Mouse (Mus musculus): ENCODE data around the gene Ccdc149. TPM values are rescaled to one million over a fixed set of nuclear protein-coding genes. Genes with fewer than 3 reads are reported as not detected.

Gene Ccdc149
- polyA plus RNA-seq, 1 experiment from 2014 or later, result 11.7 TPM

DNA sequence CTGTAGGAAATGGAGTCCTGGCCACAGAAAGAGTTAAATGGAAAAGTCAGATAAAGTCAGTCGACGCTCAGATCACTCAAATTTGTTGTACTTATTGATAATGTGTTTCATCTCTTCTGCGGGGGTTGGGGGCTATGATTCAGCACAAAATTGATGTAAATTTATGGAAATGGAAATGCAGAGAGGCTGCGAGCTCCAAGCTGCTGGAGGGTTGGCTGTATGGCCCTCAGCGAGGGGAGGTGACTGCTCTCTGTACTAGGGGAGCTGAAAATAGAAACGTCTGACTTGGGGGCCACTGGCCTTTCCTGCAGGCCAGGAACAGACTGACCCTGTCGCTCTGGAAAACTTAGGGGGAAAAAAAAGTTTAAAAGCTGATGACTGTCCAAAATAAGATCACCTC, 5.5 kb upstream of the Ccdc149 start:
- Histone ChIP-seq H3K27me3 (no peaks in the 10 kb centered on the region), H3K9ac (replicated peaks) (peak overlapping the region; percentile 52), H3K9me3 (no peaks in the 10 kb centered on the region), H3K27ac (replicated peaks) (peak overlapping the region; percentile 67; the same call in 1 of the 2 replicates), H3K4me1 (peaks cover 18% of the 10 kb centered on the region), H3K36me3 (no peaks in the 10 kb centered on the region), H3K4me2 (replicated peaks) (peak overlapping the region; percentile 77), H3K4me3 (peak overlapping the region; percentile 46)
- 7% methylated on average over 7 of the region's 7 CpGs for WGBS
- ATAC-seq (replicated peaks), result peak; percentile 69

DNA sequence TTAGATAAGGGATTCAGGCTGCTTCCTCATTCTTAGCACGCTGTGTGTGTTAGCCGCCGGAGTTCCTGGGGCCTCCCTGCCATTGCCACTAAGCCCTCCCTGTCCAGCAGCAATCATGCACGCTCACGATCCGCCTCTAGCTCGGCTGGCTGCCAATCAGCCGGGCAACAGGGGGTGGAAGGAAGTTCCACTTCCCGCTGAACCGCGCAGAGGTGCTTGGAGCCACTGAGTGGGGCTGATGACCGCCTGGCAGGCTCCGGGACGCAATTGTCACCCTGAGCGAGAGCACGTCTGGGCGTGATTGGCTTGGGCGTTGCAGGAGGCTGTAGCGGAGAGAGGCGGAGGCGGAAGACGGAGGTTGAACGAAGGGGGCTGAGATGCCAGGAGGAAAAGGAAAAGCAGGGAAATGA, 5.0 kb upstream of the Ccdc149 start:
- Histone ChIP-seq H3K4me1 (peaks cover 22% of the 10 kb centered on the region), H3K4me3 (peak overlapping the region; percentile 46), H3K27ac (replicated peaks) (peak overlapping the region; percentile 67), H3K36me3 (no peaks in the 10 kb centered on the region), H3K9ac (replicated peaks) (peak overlapping the region; percentile 52), H3K27me3 (no peaks in the 10 kb centered on the region), H3K4me2 (replicated peaks) (peak overlapping the region; percentile 77), H3K9me3 (no peaks in the 10 kb centered on the region)
- under 1% methylated on average over 23 of the region's 23 CpGs for WGBS
- peak; percentile 87 for ATAC-seq (replicated peaks)

DNA sequence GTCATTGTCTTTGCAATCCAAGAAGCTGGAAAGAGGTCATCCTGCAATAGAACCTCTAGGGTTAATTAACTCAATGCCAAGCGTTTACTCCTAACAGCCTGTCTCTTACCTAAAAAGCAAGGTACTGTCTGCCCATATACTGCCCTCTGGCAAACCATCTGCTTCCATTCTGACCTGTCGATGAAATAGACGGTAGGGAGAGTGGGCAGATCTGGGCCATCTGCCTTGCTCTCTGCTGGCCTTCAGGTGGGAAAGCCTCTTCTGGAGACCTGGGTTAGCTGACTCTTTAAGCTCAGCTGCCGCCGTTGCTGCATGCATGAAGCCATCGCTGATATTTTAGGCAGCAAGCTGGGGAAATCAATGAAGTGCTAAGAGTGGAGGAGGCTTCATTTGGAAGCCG, 2.7 kb upstream of the Ccdc149 start:
- 88% methylated on average over 7 of the region's 7 CpGs for WGBS

DNA sequence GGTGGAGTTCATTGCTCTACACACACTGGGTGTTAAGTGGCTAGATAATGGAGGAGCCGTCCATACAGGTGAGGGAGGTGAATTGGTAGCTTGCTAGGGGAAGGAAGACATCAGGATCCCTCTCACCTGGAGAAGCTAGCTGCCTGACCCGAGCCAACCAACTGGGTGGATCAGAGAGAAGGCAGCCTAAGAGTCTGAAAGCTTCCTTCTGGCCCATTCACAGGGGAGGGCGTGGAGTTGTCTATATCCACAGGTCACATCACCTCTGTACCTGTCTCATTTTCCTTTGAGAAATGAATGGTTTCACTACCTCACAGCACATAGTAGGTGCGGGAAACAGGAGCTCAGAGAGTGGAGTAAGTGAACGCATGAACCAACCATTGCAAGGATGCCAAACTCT, 770 bp downstream of the Ccdc149 start:
- 51% methylated on average over 5 of the region's 5 CpGs for WGBS
- no peaks in the 10 kb centered on the region for H3K27me3 ChIP-seq
- peak overlapping the region; percentile 89 for H3K4me2 ChIP-seq (replicated peaks)
- peaks cover 9% of the 10 kb centered on the region for H3K4me1 ChIP-seq
- peak overlapping the region; percentile 87; the same call in 1 of the 2 replicates for H3K27ac ChIP-seq (replicated peaks)
- no peaks in the 10 kb centered on the region for H3K9me3 ChIP-seq
- H3K4me3 ChIP-seq, result peak overlapping the region; percentile 93
- peak overlapping the region; percentile 87; the same call in 1 of the 2 replicates for H3K9ac ChIP-seq (replicated peaks)
- no peaks in the 10 kb centered on the region for H3K36me3 ChIP-seq
- no peak; the same call in none of the 2 replicates for ATAC-seq (replicated peaks)

More for the DNA sequence above, 2.7 kb upstream of the Ccdc149 start:
- no peak overlapping the region for H3K4me3 ChIP-seq
- H3K9me3 ChIP-seq, result no peaks in the 10 kb centered on the region
- H3K4me1 ChIP-seq, result peaks cover 28% of the 10 kb centered on the region
- H3K27me3 ChIP-seq, result no peaks in the 10 kb centered on the region
- no peak overlapping the region for H3K9ac ChIP-seq (replicated peaks)
- ATAC-seq (replicated peaks), result no peak
- H3K4me2 ChIP-seq (replicated peaks), result no peak overlapping the region
- H3K27ac ChIP-seq (replicated peaks), result no peak overlapping the region
- no peaks in the 10 kb centered on the region for H3K36me3 ChIP-seq

DNA sequence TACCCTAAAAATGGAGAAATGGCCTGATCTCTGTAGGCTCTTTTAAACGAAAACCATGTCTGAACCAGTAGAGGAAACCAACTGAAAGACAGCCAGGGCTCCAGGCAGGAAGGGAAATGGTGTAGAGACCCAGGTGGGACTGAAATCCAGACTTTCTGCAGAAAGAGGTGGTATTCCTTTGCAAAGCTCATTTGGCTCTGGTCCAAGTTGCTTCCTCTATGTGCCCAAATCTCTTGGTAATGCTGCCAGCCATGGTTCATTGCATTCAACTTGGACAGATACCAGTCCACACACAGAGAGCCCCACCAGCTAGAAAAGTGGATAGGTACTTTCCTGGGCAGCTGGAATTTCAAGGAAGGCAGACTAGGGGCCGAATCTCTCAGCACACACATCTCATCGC, 3.5 kb downstream of the Ccdc149 start:
- Histone ChIP-seq H3K4me2 (replicated peaks) (no peak overlapping the region), H3K36me3 (no peaks in the 10 kb centered on the region), H3K9ac (replicated peaks) (no peak overlapping the region), H3K4me1 (peaks cover 9% of the 10 kb centered on the region), H3K9me3 (peaks cover 5% of the 10 kb centered on the region; the same call in 1 of the 2 replicates), H3K4me3 (no peak overlapping the region), H3K27ac (replicated peaks) (no peak overlapping the region), H3K27me3 (no peaks in the 10 kb centered on the region)
- ATAC-seq (replicated peaks), result no peak
- WGBS, result 88% methylated on average over 3 of the region's 3 CpGs

DNA sequence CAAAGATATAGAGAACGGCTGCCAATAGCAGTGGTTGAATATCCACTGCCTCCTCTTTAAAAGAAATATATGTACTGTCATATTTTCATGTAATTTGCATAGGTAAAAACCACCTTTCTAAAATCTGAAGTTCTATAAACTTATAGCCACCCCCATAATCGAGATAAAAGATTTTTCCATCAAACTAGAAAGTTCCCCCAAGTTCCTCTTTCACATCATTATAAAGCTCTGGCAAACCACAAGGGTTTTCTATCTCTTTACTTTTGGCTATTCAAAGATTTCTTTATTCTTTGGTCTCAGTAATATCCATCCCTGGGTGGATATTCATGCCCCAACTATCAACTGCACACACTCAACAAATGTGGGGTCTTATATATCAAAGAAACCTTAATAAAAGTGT, 8.9 kb downstream of the Ccdc149 start:
- WGBS, result 83% methylated on average over 2 of the region's 2 CpGs
- Histone ChIP-seq H3K36me3 (no peaks in the 10 kb centered on the region), H3K4me2 (replicated peaks) (no peak overlapping the region), H3K4me3 (no peak overlapping the region), H3K27me3 (no peaks in the 10 kb centered on the region), H3K9ac (replicated peaks) (no peak overlapping the region), H3K9me3 (peaks cover 5% of the 10 kb centered on the region; the same call in 1 of the 2 replicates), H3K27ac (replicated peaks) (no peak overlapping the region), H3K4me1 (peaks cover 1% of the 10 kb centered on the region; the same call in 1 of the 2 replicates)
- ATAC-seq (replicated peaks), result no peak

DNA sequence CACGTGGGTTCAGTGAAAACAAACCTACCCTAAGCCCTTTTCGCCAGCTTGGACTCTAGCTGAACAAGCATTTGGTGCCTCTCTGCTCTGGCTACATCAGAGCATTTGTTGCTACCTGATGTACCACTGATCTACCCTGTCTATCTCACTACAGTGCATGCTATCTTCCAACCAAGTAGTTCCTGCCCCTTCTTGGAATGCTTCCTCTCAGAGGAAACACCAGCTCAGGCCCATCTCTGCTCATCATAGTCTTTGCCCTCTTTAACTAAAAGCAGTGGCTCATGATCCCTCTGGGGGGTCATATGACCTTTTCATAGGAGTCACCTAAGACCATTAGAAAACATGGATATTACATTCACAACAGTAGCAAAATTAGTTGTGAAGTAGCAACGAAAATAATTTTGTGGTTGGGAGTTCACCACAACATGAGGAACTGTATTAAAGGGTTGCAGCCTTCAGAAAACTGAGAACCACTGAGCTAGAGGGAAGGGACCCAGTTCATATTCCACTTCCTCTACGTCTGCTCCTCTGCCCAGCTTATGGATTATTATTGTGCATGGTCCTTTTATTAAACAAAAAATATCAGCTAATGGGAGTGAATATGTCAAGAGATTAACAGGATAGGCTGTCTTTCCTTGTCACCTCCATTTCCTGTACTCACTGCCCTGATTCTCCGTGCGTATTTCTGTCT, 9.7 kb downstream of the Ccdc149 start:
- H3K27ac ChIP-seq (replicated peaks), result no peak overlapping the region
- ATAC-seq (replicated peaks), result no peak
- H3K9ac ChIP-seq (replicated peaks), result no peak overlapping the region
- H3K4me1 ChIP-seq, result peaks cover 9% of the 10 kb centered on the region; the same call in 1 of the 2 replicates
- no peaks in the 10 kb centered on the region for H3K27me3 ChIP-seq
- WGBS, result 77% methylated on average over 6 of the region's 6 CpGs
- H3K4me3 ChIP-seq, result no peak overlapping the region
- H3K36me3 ChIP-seq, result no peaks in the 10 kb centered on the region
- peaks cover 5% of the 10 kb centered on the region; the same call in 1 of the 2 replicates for H3K9me3 ChIP-seq
- H3K4me2 ChIP-seq (replicated peaks), result no peak overlapping the region

DNA sequence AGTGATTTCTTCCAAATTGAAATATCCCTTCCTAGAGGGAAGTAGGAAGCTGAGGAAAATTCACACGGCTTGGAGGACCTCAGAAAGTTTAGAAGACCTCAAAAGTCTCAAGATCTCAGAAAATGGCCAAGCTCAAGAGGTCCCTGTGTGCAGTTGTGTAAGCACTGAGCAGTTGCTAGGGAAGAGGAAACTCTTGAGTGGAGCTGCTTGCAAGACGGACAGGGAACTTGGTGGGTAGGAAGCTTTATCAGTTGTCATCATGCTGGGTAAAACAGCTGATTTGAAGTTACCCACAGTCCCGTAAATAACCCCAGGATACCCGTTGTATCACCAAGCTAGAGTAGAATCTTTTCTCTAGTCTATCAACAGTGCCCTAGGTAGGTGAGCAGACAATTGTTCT, 12.0 kb downstream of the Ccdc149 start:
- WGBS, result 88% methylated on average over 4 of the region's 4 CpGs
- H3K9ac ChIP-seq (replicated peaks), result no peak overlapping the region
- H3K4me2 ChIP-seq (replicated peaks), result no peak overlapping the region
- no peaks in the 10 kb centered on the region for H3K9me3 ChIP-seq
- peaks cover 9% of the 10 kb centered on the region; the same call in 1 of the 2 replicates for H3K4me1 ChIP-seq
- no peak overlapping the region for H3K4me3 ChIP-seq
- no peaks in the 10 kb centered on the region for H3K27me3 ChIP-seq
- H3K36me3 ChIP-seq, result no peaks in the 10 kb centered on the region
- H3K27ac ChIP-seq (replicated peaks), result no peak overlapping the region
- no peak for ATAC-seq (replicated peaks)

DNA sequence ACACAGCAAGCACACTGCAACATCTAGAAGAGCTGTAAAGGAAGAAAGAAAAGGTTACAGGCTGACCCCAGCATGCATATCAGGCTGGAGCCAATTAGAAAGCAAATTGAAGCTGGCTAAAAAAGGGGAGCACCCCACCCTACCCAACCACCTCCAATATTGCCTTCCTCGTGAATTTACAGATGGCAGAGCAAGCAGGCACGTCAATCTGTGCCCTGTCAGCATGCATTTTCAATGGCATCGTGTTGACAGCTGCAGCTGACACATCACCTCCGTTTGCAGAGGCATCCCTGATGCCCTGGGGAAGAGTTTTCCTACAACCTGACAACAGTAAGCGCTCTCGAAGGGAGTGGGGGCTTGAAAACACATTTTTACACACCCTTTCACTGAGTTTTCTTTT, 14.2 kb downstream of the Ccdc149 start:
- Histone ChIP-seq H3K27ac (replicated peaks) (no peak overlapping the region), H3K9ac (replicated peaks) (no peak overlapping the region), H3K4me3 (no peak overlapping the region), H3K4me1 (peaks cover 9% of the 10 kb centered on the region; the same call in 1 of the 2 replicates), H3K4me2 (replicated peaks) (no peak overlapping the region), H3K27me3 (no peaks in the 10 kb centered on the region), H3K9me3 (no peaks in the 10 kb centered on the region), H3K36me3 (no peaks in the 10 kb centered on the region)
- ATAC-seq (replicated peaks), result peak; percentile 46; the same call in 1 of the 2 replicates
- WGBS, result 51% methylated on average over 6 of the region's 6 CpGs

DNA sequence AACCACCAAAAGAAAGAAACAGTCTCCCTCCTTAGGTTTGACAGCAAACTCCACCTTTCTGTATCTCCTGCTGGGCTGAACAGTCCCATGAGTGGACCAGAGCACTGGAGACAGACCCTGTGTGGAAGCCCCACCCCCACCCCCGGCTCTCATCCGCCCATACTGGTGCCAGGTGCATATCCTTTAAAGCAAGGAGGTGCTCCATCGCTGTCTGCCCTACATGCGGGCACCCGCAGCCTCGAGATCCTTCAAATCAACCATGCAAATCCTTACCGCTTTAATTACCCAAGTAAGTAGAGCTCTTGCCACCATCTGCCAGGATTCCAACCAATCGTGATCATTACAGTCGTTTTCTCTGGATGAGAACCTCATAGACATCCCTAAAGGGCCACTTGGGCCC, 20.5 kb downstream of the Ccdc149 start:
- Histone ChIP-seq H3K9ac (replicated peaks) (no peak overlapping the region), H3K4me1 (no peaks in the 10 kb centered on the region), H3K4me3 (no peak overlapping the region), H3K27me3 (no peaks in the 10 kb centered on the region), H3K9me3 (no peaks in the 10 kb centered on the region), H3K36me3 (no peaks in the 10 kb centered on the region), H3K27ac (replicated peaks) (no peak overlapping the region), H3K4me2 (replicated peaks) (no peak overlapping the region)
- no peak for ATAC-seq (replicated peaks)
- WGBS, result 86% methylated on average over 9 of the region's 9 CpGs

DNA sequence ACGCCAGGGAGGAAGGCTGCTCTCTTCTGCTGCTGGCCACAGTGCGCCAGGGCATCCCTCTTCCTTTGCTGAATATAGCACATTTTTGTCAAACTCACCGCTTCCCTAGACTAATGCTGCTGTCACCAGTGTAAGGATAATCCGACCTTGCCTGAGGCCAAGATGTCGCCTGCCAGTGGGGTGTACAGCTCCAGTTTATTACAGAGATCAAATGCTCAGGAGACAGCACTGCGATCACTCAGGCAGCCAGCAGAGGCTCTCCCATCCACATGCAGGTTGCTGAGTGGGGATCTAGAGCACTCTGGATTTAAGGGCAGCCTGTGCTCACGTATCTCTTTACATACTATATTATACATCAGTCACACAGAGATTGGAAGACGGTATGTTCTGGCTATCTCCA, 22.1 kb downstream of the Ccdc149 start:
- WGBS, result 80% methylated on average over 8 of the region's 8 CpGs
- no peak overlapping the region for H3K27ac ChIP-seq (replicated peaks)
- H3K4me3 ChIP-seq, result no peak overlapping the region
- no peaks in the 10 kb centered on the region for H3K4me1 ChIP-seq
- no peak overlapping the region for H3K9ac ChIP-seq (replicated peaks)
- no peaks in the 10 kb centered on the region for H3K27me3 ChIP-seq
- no peaks in the 10 kb centered on the region for H3K36me3 ChIP-seq
- H3K9me3 ChIP-seq, result no peaks in the 10 kb centered on the region
- no peak overlapping the region for H3K4me2 ChIP-seq (replicated peaks)
- ATAC-seq (replicated peaks), result no peak

DNA sequence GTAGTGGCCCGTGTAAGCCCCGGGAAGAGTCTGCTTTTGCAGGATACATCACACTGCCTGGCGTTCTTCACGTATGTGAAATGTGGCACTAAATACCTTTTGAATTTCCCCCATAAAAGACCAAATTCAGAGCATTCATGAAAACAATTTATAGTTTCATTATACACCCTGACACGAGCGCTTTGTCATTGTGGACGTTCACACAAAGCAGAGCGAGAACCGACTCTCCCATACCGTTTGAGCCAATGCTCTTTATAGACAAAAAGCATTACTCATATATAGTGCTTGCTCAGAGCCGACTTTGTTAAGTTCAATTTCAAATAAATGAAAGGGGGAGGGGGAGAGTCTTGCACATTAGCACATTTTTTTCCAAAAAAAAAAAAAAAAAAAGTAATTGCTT, 31.0 kb downstream of the Ccdc149 start:
- H3K36me3 ChIP-seq, result no peaks in the 10 kb centered on the region
- 0 out of 2 replicates have a peak, but pooled peaks cover 4% of the 10 kb centered on the region for H3K9me3 ChIP-seq
- H3K4me2 ChIP-seq (replicated peaks), result no peak overlapping the region
- peaks cover 3% of the 10 kb centered on the region; the same call in 1 of the 2 replicates for H3K4me1 ChIP-seq
- ATAC-seq (replicated peaks), result no peak
- no peak overlapping the region for H3K9ac ChIP-seq (replicated peaks)
- H3K27me3 ChIP-seq, result no peaks in the 10 kb centered on the region
- no peak overlapping the region for H3K4me3 ChIP-seq
- H3K27ac ChIP-seq (replicated peaks), result no peak overlapping the region
- 30% methylated on average over 11 of the region's 11 CpGs for WGBS
